Comparison of ENCODE assay signal across 8 mouse cellular contexts in genomic region chr7:118242911-118243412, GRCm38 (mm10). TPM values are rescaled to one million over a fixed set of nuclear protein-coding genes. Genes with fewer than 3 reads are reported as not detected.
DNase-seq lines count a peak whose midpoint lies in the region; ATAC-seq and TF ChIP-seq lines count a peak whose summit lies in the region.

No protein-coding gene starts in this region.

- peaks cover 6% of the 10 kb centered on the region; the same call in 1 of the 2 replicates for H3K4me1 ChIP-seq in intestine, embryonic 15.5 days (replicated peaks)
- peaks cover 11% of the 10 kb centered on the region for H3K4me1 ChIP-seq in midbrain, embryonic 12.5 days

- intact Hi-C loops in gastrocnemius, adult 2 months (cut with DNase I): loop anchor here (5.0 kb wide), 1 partner anchor 54 kb away; no protein-coding TSS in a partner anchor

- H3K36me3 ChIP-seq in intestine, embryonic 15.5 days: no peaks in the 10 kb centered on the region
- no peaks in the 10 kb centered on the region for H3K36me3 ChIP-seq in midbrain, embryonic 12.5 days

- no peaks in the 10 kb centered on the region for H3K9me3 ChIP-seq in intestine, embryonic 15.5 days
- H3K9me3 ChIP-seq in midbrain, embryonic 12.5 days: no peaks in the 10 kb centered on the region

- no peak for DNase-seq in gastrocnemius, adult 2 months
- no peak for DNase-seq in gastrocnemius, postnatal 4 days (ENCODE audit: low spot score in 2 of 2)
- DNase-seq in 3T3-L1 (ENCODE audit: low read depth, low spot score): peak; percentile 44
- DNase-seq in embryo, embryonic 11.5 days (ENCODE audit: low read depth, low spot score): peak; percentile 17
- no peak for DNase-seq in yolk sac, embryonic 10.5 days (ENCODE audit: low spot score)
- DNase-seq in spleen, postnatal 36 days (ENCODE audit: low spot score in 2 of 2): no peak

- H3K27me3 ChIP-seq in intestine, embryonic 15.5 days (replicated peaks): no peaks in the 10 kb centered on the region
- no peaks in the 10 kb centered on the region for H3K27me3 ChIP-seq in midbrain, embryonic 12.5 days

- peak; percentile 56 for ATAC-seq in intestine, embryonic 15.5 days
- ATAC-seq in midbrain, embryonic 12.5 days (ENCODE audit: low FRiP score, low read depth): peak; percentile 62

- peak overlapping the region; percentile 68 for H3K4me2 ChIP-seq in intestine, embryonic 15.5 days (replicated peaks)
- peak overlapping the region; percentile 71 for H3K4me2 ChIP-seq in midbrain, embryonic 12.5 days (replicated peaks)

- no peak for TF ChIP-seq CTCF in gastrocnemius, adult 2 months (IDR thresholded peaks at IDR 0.05)

- peak overlapping the region; percentile 99 for H3K27ac ChIP-seq in gastrocnemius, adult 2 months
- H3K27ac ChIP-seq in intestine, embryonic 15.5 days: peak overlapping the region; percentile 98
- H3K27ac ChIP-seq in midbrain, embryonic 12.5 days (replicated peaks): peak overlapping the region; percentile 97

- H3K9ac ChIP-seq in intestine, embryonic 15.5 days: peak overlapping the region; percentile 98
- peak overlapping the region; percentile 99 for H3K9ac ChIP-seq in midbrain, embryonic 12.5 days (replicated peaks)

- peak overlapping the region; percentile 93 for H3K4me3 ChIP-seq in gastrocnemius, adult 2 months
- H3K4me3 ChIP-seq in intestine, embryonic 15.5 days (replicated peaks): peak overlapping the region; percentile 96
- H3K4me3 ChIP-seq in midbrain, embryonic 12.5 days: peak overlapping the region; percentile 94

- under 1% methylated on average over 50 of the region's 50 CpGs for WGBS in intestine, embryonic 15.5 days
- under 1% methylated on average over 48 of the region's 50 CpGs for WGBS in midbrain, embryonic 12.5 days

RNA-seq across cellular contexts. Expression of gene Smg1, which starts 0.5 kb away (rescaled TPM):
- 10 to 100 TPM; 31.1 to 32.6 TPM for total RNA-seq in gastrocnemius, adult 2 months (2021)
- 10 to 100 TPM; 48.3 to 52.7 TPM for total RNA-seq in gastrocnemius, postnatal 4 days (2021)
- polyA plus RNA-seq in intestine, embryonic 15.5 days (2015; fragmentation: Nextera tagmentation; extraction: Ambion mirVana): 16.8 and 18.0 TPM in 2 replicates
- 25.1 and 26.1 TPM in 2 replicates for polyA plus RNA-seq in midbrain, embryonic 12.5 days (2016; fragmentation: Nextera tagmentation; extraction: Ambion mirVana)

Comparison
In these comparisons a context has a peak if more than half of its experiments do, and no peak if none do; other contexts are left out.
1. DNase-seq: peak in 3T3-L1 (single experiment) and embryo, embryonic 11.5 days (single experiment); none in gastrocnemius, adult 2 months (single experiment), gastrocnemius, postnatal 4 days (0 of 2), yolk sac, embryonic 10.5 days (single experiment) and spleen, postnatal 36 days (0 of 2).
2. Peak in every context shown above with its lines, with median percentiles within 50 percentile points of each other: H3K27ac ChIP-seq and H3K4me3 ChIP-seq.